Mouse (Mus musculus) left cerebral cortex, postnatal 10 days (tissue): ENCODE data around the gene Strn. TPM values are rescaled to one million over a fixed set of nuclear protein-coding genes. Genes with fewer than 3 reads are reported as not detected.

ENCODE experiments used
- DNase-seq, 2 experiments: peaks; one replicate each; pipeline ENCODE4 v3.0.0; 2021 to 2022; ENCODE audit warnings: low spot score in 2 of 2, mixed read lengths in 1 of 2; ENCODE audit errors: extremely low spot score in 1 of 2
- intact Hi-C: fragments of 180-260 bp; cut with DNase I; formaldehyde crosslinking; loops from one replicate; pipeline ENCODE4 v1.15.1; 2025
- total RNA-seq, 2 experiments: library from RNA; stranded (reverse); gene quantifications; 2 replicates each; pipeline ENCODE4 v1.2.3; 2021

Gene Strn
- total RNA-seq, 2 experiments from 2014 or later, result 69.0 to 76.0 TPM

GRCm38 (mm10) chr17:78639099-78639498 lies 97.9 kb downstream of the Strn start:
- intact Hi-C loops, result no loop called here
- peak in 1 of 2 experiments; percentile 43 for DNase-seq

GRCm38 (mm10) chr17:78637140-78637539 lies 99.9 kb downstream of the Strn start:
- intact Hi-C loops, result no loop called here
- peak in 1 of 2 experiments; percentile 20 for DNase-seq

- intact Hi-C loops, result no loop called here
Measured at GRCm38 (mm10) chr17:78635616-78636015, 101.4 kb downstream of the Strn start.

GRCm38 (mm10) chr17:78624941-78625340 lies 112.1 kb downstream of the Strn start:
- intact Hi-C loops, result no loop called here
- DNase-seq, result peak in 1 of 2 experiments; percentile 16

More at GRCm38 (mm10) chr17:78635616-78636015, 101.4 kb downstream of the Strn start:
- DNase-seq, result peak in 1 of 2 experiments; percentile 4

- intact Hi-C loops, result no loop called here
Measured at GRCm38 (mm10) chr17:78621863-78622262, 115.1 kb downstream of the Strn start.

GRCm38 (mm10) chr17:78620740-78621139 lies 116.3 kb downstream of the Strn start:
- peak in 1 of 2 experiments; percentile 7 for DNase-seq
- intact Hi-C loops, result no loop called here

More at GRCm38 (mm10) chr17:78621863-78622262, 115.1 kb downstream of the Strn start:
- DNase-seq, result peak in 1 of 2 experiments; percentile 15

GRCm38 (mm10) chr17:78619981-78620380 lies 117.0 kb downstream of the Strn start:
- peak in 1 of 2 experiments; percentile 7 for DNase-seq
- intact Hi-C loops, result no loop called here

GRCm38 (mm10) chr17:78618164-78618693 lies 118.8 kb downstream of the Strn start:
- intact Hi-C loops, result no loop called here
- peak in 1 of 2 experiments; percentile 16 for DNase-seq

GRCm38 (mm10) chr17:78615096-78615495 lies 121.9 kb downstream of the Strn start:
- no peak for DNase-seq
- intact Hi-C loops, result no loop called here

GRCm38 (mm10) chr17:78614481-78614880 lies 122.5 kb downstream of the Strn start:
- DNase-seq, result no peak
- intact Hi-C loops, result no loop called here

GRCm38 (mm10) chr17:78611117-78611516 lies 125.9 kb downstream of the Strn start:
- DNase-seq, result peak in 1 of 2 experiments; percentile 60
- intact Hi-C loops, result no loop called here

- intact Hi-C loops, result loop anchor here (10.0 kb wide), 1 partner anchor 105 kb away; the partner anchor contains the start of gene Vit
- no peak for DNase-seq
Measured at GRCm38 (mm10) chr17:78609191-78609855, 127.7 kb downstream of the Strn start.

- intact Hi-C loops, result loop anchor here (10.0 kb wide), 1 partner anchor 104 kb away; the partner anchor contains the start of gene Vit
- DNase-seq, result no peak
Measured at GRCm38 (mm10) chr17:78608716-78609115, 128.3 kb downstream of the Strn start.

- intact Hi-C loops, result loop anchor here (10.0 kb wide), 1 partner anchor 103 kb away; the partner anchor contains the start of gene Vit
- DNase-seq, result no peak
Measured at GRCm38 (mm10) chr17:78608135-78608670, 128.8 kb downstream of the Strn start.

- intact Hi-C loops, result loop anchor here (5.0 to 10.0 kb wide), 2 partner anchors 100 to 402 kb away; partner anchors contain the start of genes Crim1 and Vit
- peak in 1 of 2 experiments; percentile 63 for DNase-seq
Measured at GRCm38 (mm10) chr17:78604431-78604830, 132.6 kb downstream of the Strn start.

- DNase-seq, result peak; percentile 74 to 84
- intact Hi-C loops, result loop anchor here (5.0 to 10.0 kb wide), 2 partner anchors 99 to 402 kb away; partner anchors contain the start of genes Crim1 and Vit
Measured at GRCm38 (mm10) chr17:78603872-78604271, 133.1 kb downstream of the Strn start.

GRCm38 (mm10) chr17:78602316-78602715 lies 134.7 kb downstream of the Strn start:
- intact Hi-C loops, result loop anchor here (5.0 to 10.0 kb wide), 2 partner anchors 98 to 400 kb away; partner anchors contain the start of genes Crim1 and Vit

GRCm38 (mm10) chr17:78601601-78602000 lies 135.4 kb downstream of the Strn start:
- intact Hi-C loops, result loop anchor here (5.0 to 10.0 kb wide), 2 partner anchors 97 to 399 kb away; partner anchors contain the start of genes Crim1 and Vit
- peak in 1 of 2 experiments; percentile 45 for DNase-seq

More at GRCm38 (mm10) chr17:78602316-78602715, 134.7 kb downstream of the Strn start:
- DNase-seq, result no peak

- intact Hi-C loops, result loop anchor here (5.0 to 10.0 kb wide), 2 partner anchors 96 to 399 kb away; partner anchors contain the start of genes Crim1 and Vit
- no peak for DNase-seq
Measured at GRCm38 (mm10) chr17:78601042-78601441, 136.0 kb downstream of the Strn start.
